Mouse (Mus musculus): ENCODE results near the gene Slc12a4. TPM values are rescaled to one million over a fixed set of nuclear protein-coding genes. Genes with fewer than 3 reads are reported as not detected.
"Not testable (repeated sequence)": the region's sequence is repeated elsewhere in the genome, so short reads cannot be mapped to it uniquely, and the experiment has no call there.

Gene Slc12a4
- polyA plus RNA-seq (2014; fragmentation: Nextera tagmentation; extraction: Ambion mirVana) = 7.2 and 7.8 TPM in 2 replicates

DNA sequence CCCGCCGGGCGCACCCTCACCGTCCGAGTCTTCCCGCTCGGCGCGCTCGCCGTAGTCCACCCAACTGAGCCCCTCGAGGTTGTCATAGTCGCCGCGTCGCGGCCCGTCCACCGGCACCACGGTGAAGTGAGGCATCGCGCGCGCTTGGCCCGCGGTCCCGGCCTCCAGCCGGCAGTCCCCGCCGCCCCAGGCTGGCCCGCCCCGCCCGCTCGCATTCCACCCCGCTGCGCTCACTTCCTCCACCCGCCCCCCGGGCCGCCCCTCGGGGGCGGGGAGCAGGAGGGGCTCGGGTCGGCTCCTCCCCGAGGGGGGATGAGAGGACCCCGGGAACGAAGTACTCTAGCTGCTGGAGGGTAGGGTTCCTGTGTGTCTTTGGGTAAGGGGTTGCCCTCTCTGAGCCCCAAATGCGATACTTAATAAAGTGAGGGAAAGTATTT is at the start of gene Slc12a4:
TSS of gene Slc12a4 (minus strand) at position 193 of the 437 bp plus-strand sequence.
- DNase-seq (ENCODE audit: low spot score, missing footprints) (peak; percentile 94), ATAC-seq (ENCODE audit: low FRiP score) (peak; percentile 88)
- H3K4me3 ChIP-seq (ENCODE audit: low read depth, low read length) = peak within 1 kb of the TSS; percentile 52
- peak within 1 kb of the TSS; percentile 66 for H3K9ac ChIP-seq (ENCODE audit: low read length)
- peaks cover 6% of the 10 kb centered on the region for H3K4me1 ChIP-seq (ENCODE audit: control insufficient read depth, insufficient read depth, low read length)
- H3K36me3 ChIP-seq (ENCODE audit: control insufficient read depth, insufficient read depth, low read length) = no peaks in the 10 kb centered on the region
- no peak within 1 kb of the TSS for H3K27ac ChIP-seq (ENCODE audit: low read depth, low read length)
- H3K4me2 ChIP-seq = peak within 1 kb of the TSS; percentile 74
- no peaks in the 10 kb centered on the region for H3K9me3 ChIP-seq (ENCODE audit: control insufficient read depth, low read length)
- H3K27me3 ChIP-seq (ENCODE audit: control insufficient read depth, insufficient read depth, low read length) = peaks cover 20% of the 10 kb centered on the region
- under 1% methylated on average over 42 of the region's 47 CpGs for WGBS

GRCm38 (mm10) chr8:106012203-106012602 is 46.3 kb upstream of the Slc12a4 start:
- Histone ChIP-seq H3K4me2 (peak overlapping the region; percentile 97), H3K4me1 (ENCODE audit: control insufficient read depth, insufficient read depth, low read length) (peaks cover 10% of the 10 kb centered on the region), H3K4me3 (ENCODE audit: low read depth, low read length) (peak overlapping the region; percentile 94; the same call in 1 of the 2 replicates)
- not testable (repeated sequence) for H3K9ac ChIP-seq (ENCODE audit: low read length); H3K36me3 ChIP-seq (ENCODE audit: control insufficient read depth, insufficient read depth, low read length); DNase-seq (ENCODE audit: low spot score, missing footprints); ATAC-seq (ENCODE audit: low FRiP score); H3K27me3 ChIP-seq (ENCODE audit: control insufficient read depth, insufficient read depth, low read length); H3K27ac ChIP-seq (ENCODE audit: low read depth, low read length); H3K9me3 ChIP-seq (ENCODE audit: control insufficient read depth, low read length)
- WGBS = 84% methylated on average over 8 of the region's 8 CpGs

- DNase-seq (ENCODE audit: low spot score, missing footprints) = no peak
- 4% methylated on average over 6 of the region's 6 CpGs for WGBS
- Histone ChIP-seq H3K36me3 (ENCODE audit: control insufficient read depth, insufficient read depth, low read length) (no peaks in the 10 kb centered on the region), H3K27ac (ENCODE audit: low read depth, low read length) (no peak within 1 kb of the TSS; the same call in 1 of the 2 replicates), H3K4me1 (ENCODE audit: control insufficient read depth, insufficient read depth, low read length) (peaks cover 10% of the 10 kb centered on the region), H3K9ac (ENCODE audit: low read length) (peak within 1 kb of the TSS; percentile 90), H3K4me3 (ENCODE audit: low read depth, low read length) (peak within 1 kb of the TSS; percentile 94), H3K9me3 (ENCODE audit: control insufficient read depth, low read length) (no peaks in the 10 kb centered on the region), H3K27me3 (ENCODE audit: control insufficient read depth, insufficient read depth, low read length) (no peaks in the 10 kb centered on the region), H3K4me2 (peak within 1 kb of the TSS; percentile 97)
- ATAC-seq (ENCODE audit: low FRiP score) = peak; percentile 43; the same call in 1 of the 2 replicates
Measured at GRCm38 (mm10) chr8:106011643-106011986, 45.7 kb upstream of the Slc12a4 start, which contains the start of gene Ddx28. TSS of gene Ddx28 (minus strand) at chr8:106011882.

GRCm38 (mm10) chr8:106010748-106011642 is 45.1 kb upstream of the Slc12a4 start:
- no peaks in the 10 kb centered on the region for H3K36me3 ChIP-seq (ENCODE audit: control insufficient read depth, insufficient read depth, low read length)
- ATAC-seq (ENCODE audit: low FRiP score) = peak; percentile 96
- peaks cover 10% of the 10 kb centered on the region for H3K4me1 ChIP-seq (ENCODE audit: control insufficient read depth, insufficient read depth, low read length)
- H3K4me3 ChIP-seq (ENCODE audit: low read depth, low read length) = peak overlapping the region; percentile 94
- H3K27ac ChIP-seq (ENCODE audit: low read depth, low read length) = no peak overlapping the region; the same call in 1 of the 2 replicates
- peak overlapping the region; percentile 90 for H3K9ac ChIP-seq (ENCODE audit: low read length)
- 1% methylated on average over 74 of the region's 74 CpGs for WGBS
- H3K4me2 ChIP-seq = peak overlapping the region; percentile 97
- no peaks in the 10 kb centered on the region for H3K27me3 ChIP-seq (ENCODE audit: control insufficient read depth, insufficient read depth, low read length)
- DNase-seq (ENCODE audit: low spot score, missing footprints) = peak; percentile 99
- H3K9me3 ChIP-seq (ENCODE audit: control insufficient read depth, low read length) = no peaks in the 10 kb centered on the region

GRCm38 (mm10) chr8:106007891-106008290 is 42.0 kb upstream of the Slc12a4 start:
- not testable (repeated sequence) for H3K4me2 ChIP-seq; H3K4me3 ChIP-seq (ENCODE audit: low read depth, low read length); H3K36me3 ChIP-seq (ENCODE audit: control insufficient read depth, insufficient read depth, low read length); H3K27me3 ChIP-seq (ENCODE audit: control insufficient read depth, insufficient read depth, low read length); ATAC-seq (ENCODE audit: low FRiP score); H3K9ac ChIP-seq (ENCODE audit: low read length); H3K9me3 ChIP-seq (ENCODE audit: control insufficient read depth, low read length); H3K27ac ChIP-seq (ENCODE audit: low read depth, low read length); DNase-seq (ENCODE audit: low spot score, missing footprints)
- 63% methylated on average over 3 of the region's 3 CpGs for WGBS
- peaks cover 10% of the 10 kb centered on the region for H3K4me1 ChIP-seq (ENCODE audit: control insufficient read depth, insufficient read depth, low read length)

DNA sequence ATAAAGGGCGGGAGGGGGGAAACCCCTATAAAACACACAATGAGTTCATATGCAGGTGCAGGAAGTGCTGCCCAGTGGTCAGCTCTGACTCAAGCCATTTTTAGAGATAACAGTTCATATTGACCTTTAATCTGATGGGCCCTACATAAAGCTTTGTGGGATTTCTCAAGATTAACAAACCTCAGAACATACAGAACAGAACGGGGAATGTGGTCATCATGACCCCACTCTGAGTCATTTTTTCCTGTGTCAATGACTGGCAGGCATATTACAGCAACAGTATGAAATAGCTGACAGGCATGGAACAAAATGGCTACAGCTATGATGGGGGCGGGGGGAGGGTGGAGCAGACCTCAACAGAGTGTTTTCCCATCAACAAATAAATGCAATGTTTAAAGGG is 41.2 kb upstream of the Slc12a4 start:
- Histone ChIP-seq H3K4me2 (no peak overlapping the region), H3K27me3 (ENCODE audit: control insufficient read depth, insufficient read depth, low read length) (no peaks in the 10 kb centered on the region), H3K27ac (ENCODE audit: low read depth, low read length) (no peak overlapping the region), H3K9ac (ENCODE audit: low read length) (no peak overlapping the region), H3K9me3 (ENCODE audit: control insufficient read depth, low read length) (no peaks in the 10 kb centered on the region), H3K36me3 (ENCODE audit: control insufficient read depth, insufficient read depth, low read length) (no peaks in the 10 kb centered on the region), H3K4me1 (ENCODE audit: control insufficient read depth, insufficient read depth, low read length) (peaks cover 10% of the 10 kb centered on the region), H3K4me3 (ENCODE audit: low read depth, low read length) (no peak overlapping the region)
- DNase-seq (ENCODE audit: low spot score, missing footprints) (no peak), ATAC-seq (ENCODE audit: low FRiP score) (no peak)
- 88% methylated on average over 3 of the region's 3 CpGs for WGBS

- DNase-seq (ENCODE audit: low spot score, missing footprints) (no peak), ATAC-seq (ENCODE audit: low FRiP score) (no peak)
- Histone ChIP-seq H3K4me1 (ENCODE audit: control insufficient read depth, insufficient read depth, low read length) (peaks cover 10% of the 10 kb centered on the region), H3K36me3 (ENCODE audit: control insufficient read depth, insufficient read depth, low read length) (no peaks in the 10 kb centered on the region), H3K4me3 (ENCODE audit: low read depth, low read length) (no peak overlapping the region), H3K4me2 (no peak overlapping the region), H3K27me3 (ENCODE audit: control insufficient read depth, insufficient read depth, low read length) (no peaks in the 10 kb centered on the region), H3K27ac (ENCODE audit: low read depth, low read length) (no peak overlapping the region), H3K9ac (ENCODE audit: low read length) (no peak overlapping the region), H3K9me3 (ENCODE audit: control insufficient read depth, low read length) (no peaks in the 10 kb centered on the region)
- WGBS = 83% methylated on average over 4 of the region's 4 CpGs
Measured at GRCm38 (mm10) chr8:106006413-106006812, 40.5 kb upstream of the Slc12a4 start.

- Histone ChIP-seq H3K36me3 (ENCODE audit: control insufficient read depth, insufficient read depth, low read length) (no peaks in the 10 kb centered on the region), H3K27me3 (ENCODE audit: control insufficient read depth, insufficient read depth, low read length) (no peaks in the 10 kb centered on the region), H3K9ac (ENCODE audit: low read length) (no peak within 1 kb of the TSS), H3K4me3 (ENCODE audit: low read depth, low read length) (no peak within 1 kb of the TSS), H3K4me2 (no peak within 1 kb of the TSS), H3K4me1 (ENCODE audit: control insufficient read depth, insufficient read depth, low read length) (peaks cover 10% of the 10 kb centered on the region), H3K27ac (ENCODE audit: low read depth, low read length) (no peak within 1 kb of the TSS), H3K9me3 (ENCODE audit: control insufficient read depth, low read length) (no peaks in the 10 kb centered on the region)
- ATAC-seq (ENCODE audit: low FRiP score) (no peak), DNase-seq (ENCODE audit: low spot score, missing footprints) (no peak)
- WGBS = 75% methylated on average over 4 of the region's 4 CpGs
Measured at GRCm38 (mm10) chr8:106005875-106006274, 40.0 kb upstream of the Slc12a4 start, which contains the start of gene Dpep2nb. TSS of gene Dpep2nb (minus strand) at chr8:106005975.

DNA sequence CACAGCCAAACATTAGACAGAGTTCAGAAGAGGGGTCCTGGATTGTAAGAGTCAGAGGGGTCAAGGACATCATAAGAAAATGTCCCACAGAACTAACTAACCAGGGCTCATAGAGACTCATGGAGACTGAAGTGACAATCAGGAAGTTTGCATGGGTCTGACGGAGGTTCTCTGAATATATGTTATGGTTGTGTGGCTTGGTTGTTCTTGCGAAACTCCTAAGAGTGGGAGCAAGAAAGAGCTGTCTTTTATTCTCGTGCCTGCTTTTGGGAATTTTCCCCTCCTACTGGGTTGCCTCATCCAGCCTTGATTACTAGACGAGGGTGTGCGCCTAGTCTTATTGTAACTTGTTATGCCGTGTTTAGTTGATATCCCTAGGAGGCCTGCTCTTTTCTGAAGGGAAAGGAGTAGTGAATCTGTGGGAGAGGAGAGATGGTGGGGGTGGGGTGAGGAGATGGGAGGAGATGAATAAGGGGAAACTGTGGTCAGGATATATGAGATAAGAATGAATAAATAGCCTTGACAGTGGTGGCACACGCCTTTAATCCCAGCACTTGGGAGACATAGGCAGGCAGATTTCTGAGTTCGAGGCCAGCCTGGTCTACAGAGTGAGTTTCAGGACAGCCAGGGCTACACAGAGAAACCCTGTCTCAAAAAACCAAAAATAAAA is 38.8 kb upstream of the Slc12a4 start:
- no peak overlapping the region for H3K27ac ChIP-seq (ENCODE audit: low read depth, low read length)
- H3K4me2 ChIP-seq = no peak overlapping the region
- ATAC-seq (ENCODE audit: low FRiP score) (no peak), DNase-seq (ENCODE audit: low spot score, missing footprints) (no peak)
- no peak overlapping the region for H3K9ac ChIP-seq (ENCODE audit: low read length)
- H3K36me3 ChIP-seq (ENCODE audit: control insufficient read depth, insufficient read depth, low read length) = no peaks in the 10 kb centered on the region
- peaks cover under 1% of the 10 kb centered on the region; the same call in 1 of the 2 replicates for H3K4me1 ChIP-seq (ENCODE audit: control insufficient read depth, insufficient read depth, low read length)
- WGBS = 83% methylated on average over 8 of the region's 8 CpGs
- H3K27me3 ChIP-seq (ENCODE audit: control insufficient read depth, insufficient read depth, low read length) = no peaks in the 10 kb centered on the region
- H3K4me3 ChIP-seq (ENCODE audit: low read depth, low read length) = no peak overlapping the region
- H3K9me3 ChIP-seq (ENCODE audit: control insufficient read depth, low read length) = no peaks in the 10 kb centered on the region
